In genomic region chr19:42176841-42177240, GRCm38 (mm10) we compare ENCODE assay signal across 21 mouse cellular contexts. TPM values are rescaled to one million over a fixed set of nuclear protein-coding genes. Genes with fewer than 3 reads are reported as not detected.
DNase-seq lines count a peak whose midpoint lies in the region; ATAC-seq and TF ChIP-seq lines count a peak whose summit lies in the region.
"Had no signal": no experiment of that assay in that cellular context is flagged by ENCODE, and none has a peak within 500 bp of the region (broad histone marks: within the 10 kb centered on the region; RNA-seq: fewer than 3 reads in every experiment).

No protein-coding gene starts in this region.

- peak overlapping the region; percentile 85 for H3K27ac ChIP-seq in bone marrow, adult 2 months (ENCODE audit: control insufficient read depth, insufficient read depth, low read depth, low read length, poor library complexity)
- H3K27ac ChIP-seq in liver, embryonic 15.5 days (replicated peaks), result peak overlapping the region; percentile 24
- no peak overlapping the region for H3K27ac ChIP-seq in hindbrain, embryonic 14.5 days
- H3K27ac ChIP-seq: hindbrain, embryonic 10.5 days; midbrain, embryonic 12.5 days had no signal

- peaks cover 12% of the 10 kb centered on the region for H3K4me1 ChIP-seq in bone marrow, adult 2 months (ENCODE audit: control insufficient read depth, insufficient read depth, low read length)
- peaks cover 32% of the 10 kb centered on the region for H3K4me1 ChIP-seq in liver, embryonic 15.5 days (replicated peaks)
- peaks cover 2% of the 10 kb centered on the region for H3K4me1 ChIP-seq in hindbrain, embryonic 14.5 days (replicated peaks; ENCODE audit: control insufficient read depth, insufficient read depth, low read length)

- 14% methylated on average over 7 of the region's 7 CpGs for WGBS in bone marrow, adult 2 months
- 20% methylated on average over 7 of the region's 7 CpGs for WGBS in liver, embryonic 15.5 days (ENCODE audit: insufficient replicate concordance)
- 89% methylated on average over 7 of the region's 7 CpGs for WGBS in hindbrain, embryonic 14.5 days

- H3K9ac ChIP-seq in liver, embryonic 15.5 days, result no peak overlapping the region
- H3K9ac ChIP-seq in hindbrain, embryonic 14.5 days, result no peak overlapping the region
- H3K9ac ChIP-seq: midbrain, embryonic 12.5 days had no signal

- no peak for TF ChIP-seq POLR2A in bone marrow, adult 2 months (IDR thresholded peaks at IDR 0.05; ENCODE audit: borderline replicate concordance, control insufficient read depth, low read depth, low read length)

- peak; percentile 82 to 88 for ATAC-seq in hematopoietic stem cell, adult 5-6 weeks (replicated peaks in 1 of 2; ENCODE audit: insufficient read depth in 1 of 2, low FRiP score in 2 of 2, low TSS enrichment in 1 of 2, low read depth in 1 of 2, poor library complexity in 2 of 2, severe bottlenecking in 2 of 2)
- ATAC-seq in liver, embryonic 15.5 days (ENCODE audit: insufficient read depth), result peak; percentile 73; the same call in 1 of the 2 replicates
- peak; percentile 88 for ATAC-seq in megakaryocyte-erythroid progenitor cell, adult 5-6 weeks (replicated peaks; ENCODE audit: low FRiP score, low TSS enrichment, poor library complexity, severe bottlenecking)
- no peak for ATAC-seq in hindbrain, embryonic 14.5 days (ENCODE audit: low FRiP score)
- ATAC-seq: forebrain, embryonic 14.5 days; intestine, postnatal 0 days had no signal

- H3K9me3 ChIP-seq in liver, embryonic 15.5 days (replicated peaks), result no peaks in the 10 kb centered on the region
- H3K9me3 ChIP-seq in hindbrain, embryonic 14.5 days (ENCODE audit: control insufficient read depth, low read length), result no peaks in the 10 kb centered on the region
- H3K9me3 ChIP-seq: hindbrain, embryonic 10.5 days; midbrain, embryonic 12.5 days had no signal

- H3K4me3 ChIP-seq in bone marrow, adult 2 months (replicated peaks; ENCODE audit: control insufficient read depth, low read depth, low read length), result no peak overlapping the region
- H3K4me3 ChIP-seq in liver, embryonic 15.5 days (replicated peaks), result no peak overlapping the region
- no peak overlapping the region for H3K4me3 ChIP-seq in hindbrain, embryonic 14.5 days (replicated peaks; ENCODE audit: low read length)
- H3K4me3 ChIP-seq: hindbrain, embryonic 10.5 days; midbrain, embryonic 12.5 days had no signal

- peaks cover 30% of the 10 kb centered on the region for H3K36me3 ChIP-seq in liver, embryonic 15.5 days (replicated peaks)
- H3K36me3 ChIP-seq in hindbrain, embryonic 14.5 days (replicated peaks; ENCODE audit: control insufficient read depth, insufficient read depth), result peaks cover 31% of the 10 kb centered on the region

- TF ChIP-seq CTCF in bone marrow, adult 2 months (IDR thresholded peaks at IDR 0.05; ENCODE audit: control insufficient read depth, insufficient read depth, low read length), result no peak

- peak overlapping the region; percentile 19 for H3K4me2 ChIP-seq in liver, embryonic 15.5 days
- H3K4me2 ChIP-seq in hindbrain, embryonic 14.5 days (replicated peaks), result no peak overlapping the region
- H3K4me2 ChIP-seq: heart, embryonic 11.5 days; midbrain, embryonic 12.5 days had no signal

- no peaks in the 10 kb centered on the region for H3K27me3 ChIP-seq in liver, embryonic 15.5 days
- H3K27me3 ChIP-seq in hindbrain, embryonic 14.5 days (ENCODE audit: control insufficient read depth, insufficient read depth, low read length), result no peaks in the 10 kb centered on the region
- H3K27me3 ChIP-seq: midbrain, embryonic 12.5 days had no signal

- DNase-seq in thymus, adult 18-20 months, result no peak
- DNase-seq in hindbrain, embryonic 14.5 days (ENCODE audit: low spot score), result no peak
- DNase-seq in kidney, postnatal 4 days, result no peak
- DNase-seq in left cerebral cortex, adult 9 months (ENCODE audit: low spot score in 2 of 2), result no peak
- DNase-seq: adrenal gland, postnatal 36 days; cerebellum, adult 18-20 months; cerebellum, postnatal 25 days; embryo, embryonic 11 days; lung, adult 2 months; lung, postnatal 4 days; spleen, adult 18-20 months; thymus, postnatal 25 days had no signal

RNA-seq across cellular contexts. Expression of gene Zfyve27, which starts 13.1 kb away (rescaled TPM):
- 20.8 and 53.1 TPM in 2 replicates for polyA plus RNA-seq in bone marrow, adult 2 months (2011; ENCODE audit: insufficient read depth, insufficient read length, low replicate concordance, missing spikeins)
- 20.0 and 37.1 TPM in 2 replicates for total RNA-seq in hematopoietic stem cell, adult 5-6 weeks (2017)
- 8.8 and 10.1 TPM in 2 replicates for polyA plus RNA-seq in liver, embryonic 15.5 days (2015; fragmentation: Nextera tagmentation; extraction: Ambion mirVana)
- 19.4 and 30.4 TPM in 2 replicates for total RNA-seq in megakaryocyte-erythroid progenitor cell, adult 5-6 weeks (2014; fragmentation: Nextera tagmentation)
- total RNA-seq in megakaryocyte-erythroid progenitor cell, adult 5-6 weeks (2017), result 10.7 and 13.4 TPM in 2 replicates
- polyA plus RNA-seq in hindbrain, embryonic 14.5 days (2014; fragmentation: Nextera tagmentation; extraction: Ambion mirVana), result 35.1 and 35.7 TPM in 2 replicates

RNA-seq across cellular contexts. Expression of gene Sfrp5, which starts 25.2 kb away (rescaled TPM):
- not detected in 2 replicates for polyA plus RNA-seq in bone marrow, adult 2 months (2011; ENCODE audit: insufficient read depth, insufficient read length, low replicate concordance, missing spikeins)
- total RNA-seq in hematopoietic stem cell, adult 5-6 weeks (2017), result 0.20 TPM in 1 of 2 replicates, not detected in the other
- polyA plus RNA-seq in liver, embryonic 15.5 days (2015; fragmentation: Nextera tagmentation; extraction: Ambion mirVana), result 0.12 TPM in 1 of 2 replicates, not detected in the other
- not detected in 2 replicates for total RNA-seq in megakaryocyte-erythroid progenitor cell, adult 5-6 weeks (2014; fragmentation: Nextera tagmentation)
- not detected in 2 replicates for total RNA-seq in megakaryocyte-erythroid progenitor cell, adult 5-6 weeks (2017)
- polyA plus RNA-seq in hindbrain, embryonic 14.5 days (2014; fragmentation: Nextera tagmentation; extraction: Ambion mirVana), result 2.8 and 2.9 TPM in 2 replicates
- polyA plus RNA-seq: midbrain, embryonic 12.5 days had no signal

RNA-seq across cellular contexts. Expression of gene Marveld1, which starts 29.6 kb away (rescaled TPM):
- 8.4 and 16.9 TPM in 2 replicates for polyA plus RNA-seq in bone marrow, adult 2 months (2011; ENCODE audit: insufficient read depth, insufficient read length, low replicate concordance, missing spikeins)
- total RNA-seq in hematopoietic stem cell, adult 5-6 weeks (2017), result 16.1 and 22.8 TPM in 2 replicates
- 3.2 and 4.7 TPM in 2 replicates for polyA plus RNA-seq in liver, embryonic 15.5 days (2015; fragmentation: Nextera tagmentation; extraction: Ambion mirVana)
- 3.3 and 6.1 TPM in 2 replicates for total RNA-seq in megakaryocyte-erythroid progenitor cell, adult 5-6 weeks (2014; fragmentation: Nextera tagmentation)
- 4.5 and 5.8 TPM in 2 replicates for total RNA-seq in megakaryocyte-erythroid progenitor cell, adult 5-6 weeks (2017)
- polyA plus RNA-seq in hindbrain, embryonic 14.5 days (2014; fragmentation: Nextera tagmentation; extraction: Ambion mirVana), result 2.7 and 3.2 TPM in 2 replicates

RNA-seq across cellular contexts. Expression of gene Avpi1, which starts 48.0 kb away (rescaled TPM):
- polyA plus RNA-seq in bone marrow, adult 2 months (2011; ENCODE audit: insufficient read depth, insufficient read length, low replicate concordance, missing spikeins), result 2.9 TPM in 1 of 2 replicates, not detected in the other
- total RNA-seq in hematopoietic stem cell, adult 5-6 weeks (2017), result 5.3 and 5.4 TPM in 2 replicates
- 19.9 and 25.0 TPM in 2 replicates for polyA plus RNA-seq in liver, embryonic 15.5 days (2015; fragmentation: Nextera tagmentation; extraction: Ambion mirVana)
- total RNA-seq in megakaryocyte-erythroid progenitor cell, adult 5-6 weeks (2014; fragmentation: Nextera tagmentation), result 2.2 and 6.1 TPM in 2 replicates
- total RNA-seq in megakaryocyte-erythroid progenitor cell, adult 5-6 weeks (2017), result 4.6 TPM in 1 of 2 replicates, not detected in the other
- polyA plus RNA-seq in hindbrain, embryonic 14.5 days (2014; fragmentation: Nextera tagmentation; extraction: Ambion mirVana), result 7.9 and 10.3 TPM in 2 replicates
